Mouse (Mus musculus) Patski (cell line): ENCODE measurements at regions not wholly inside any gene's neighbourhood (a gene's known extent, or its start where the extent isn't known, plus 50 kb on each side); places are given as distances from the start of the nearest gene placed in this dataset.

Source experiments
- ATAC-seq: fragments of 100-300 bp; one replicate; pipeline ENCODE4 v1.8.0; 2021
- CTCF ChIA-PET: fragments of 350-600 bp; sonication (Branson Sonifier 250); formaldehyde crosslinking; loops from one replicate; lab custom pipeline; 2022; ENCODE audit warnings: inconsistent platforms; lab: Charles Lee
- POLR2A ChIA-PET: fragments of 350-600 bp; sonication (Branson Sonifier 250); formaldehyde crosslinking; loops from one replicate; lab custom pipeline; 2022; ENCODE audit warnings: antibody characterized with exemption, inconsistent platforms; lab: Charles Lee
- DNase-seq: peaks from one replicate; pipeline ENCODE4 v3.0.0-alpha.2; 2011; ENCODE audit warnings: low read depth, low spot score
- H3K27me3 ChIP-seq: fragments of 371-371 bp; one replicate; pipeline ENCODE4 v1.5.1; 2021
- CTCF ChIP-seq: fragments of 100-300 bp; IDR thresholded peaks from one replicate; pipeline ENCODE4 v1.5.1; 2021
- in situ Hi-C: fragments of 300-500 bp; cut with MboI; formaldehyde crosslinking; loops from 3 replicates; pipeline ENCODE4 v1.11.1; 2018; ENCODE audit warnings: low pct_unique_long_range_greater_than_20kb, mixed read lengths

- no peak for TF ChIP-seq CTCF
- ATAC-seq (no peak), DNase-seq (no peak)
- H3K27me3 ChIP-seq, result no peaks in the 10 kb centered on the region
- CTCF ChIA-PET, result interaction anchor here (1.6 kb wide), 1 partner anchor 13 kb away, joined by 3 read pairs; no protein-coding TSS in a partner anchor
- in situ Hi-C loops, result no loop called here
- POLR2A ChIA-PET, result no interaction called here
Observed at GRCm38 (mm10) chr16:86159021-86159815, 257.6 kb upstream of the Adamts5 start.

DNA sequence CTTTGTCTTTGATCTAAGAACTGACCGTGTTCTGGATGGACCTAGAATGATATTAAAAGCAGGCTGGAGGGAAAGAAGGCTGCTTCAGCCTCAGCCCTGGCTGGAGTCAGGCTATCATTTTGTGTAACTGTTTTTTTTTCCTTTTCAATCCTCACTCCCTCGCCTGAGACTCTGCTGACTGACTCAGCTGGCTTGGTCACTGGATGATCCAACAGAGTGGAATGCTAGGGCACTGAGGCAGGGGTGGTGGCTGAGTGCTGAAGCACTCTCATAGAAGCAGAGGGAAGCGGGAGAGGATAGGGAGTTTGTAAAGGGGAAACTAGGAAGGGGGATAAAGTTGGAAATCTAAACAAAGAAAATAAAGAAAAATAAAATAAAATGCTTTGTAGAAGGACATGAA lies 236.5 kb upstream of the Adamts5 start:
- in situ Hi-C loops, result no loop called here
- POLR2A ChIA-PET, result no interaction called here
- ATAC-seq, result no peak
- TF ChIP-seq CTCF, result no peak
- no peaks in the 10 kb centered on the region for H3K27me3 ChIP-seq
- CTCF ChIA-PET, result interaction anchor here (1.3 kb wide), 1 partner anchor 10 kb away, joined by 3 read pairs; no protein-coding TSS in a partner anchor
- DNase-seq, result no peak

DNA sequence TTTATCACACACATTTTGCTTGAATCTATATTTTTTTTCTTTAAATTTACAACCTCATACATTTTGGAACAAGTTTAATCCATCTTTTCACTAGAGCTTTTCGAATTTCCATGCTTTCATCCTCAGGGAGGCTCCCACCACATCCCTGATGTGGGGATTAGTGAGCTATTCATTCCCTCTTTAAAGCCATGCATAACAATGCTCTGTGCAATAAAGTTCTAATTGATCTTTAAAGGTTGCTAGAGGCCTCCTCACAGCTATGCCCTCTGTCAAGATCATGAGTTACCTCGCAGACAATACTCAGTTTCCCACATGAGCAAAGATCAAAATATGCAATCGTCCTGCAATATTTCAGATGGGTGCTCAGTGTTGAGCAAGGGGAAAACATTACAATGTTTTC lies 234.5 kb upstream of the Adamts5 start:
- DNase-seq (no peak), ATAC-seq (no peak)
- in situ Hi-C loops, result no loop called here
- CTCF ChIA-PET, result interaction anchor here (1.2 kb wide), 1 partner anchor 76 kb away, joined by 3 read pairs; no protein-coding TSS in a partner anchor
- no peak for TF ChIP-seq CTCF
- POLR2A ChIA-PET, result no interaction called here
- H3K27me3 ChIP-seq, result no peaks in the 10 kb centered on the region

GRCm38 (mm10) chr16:86127391-86127790 lies 225.8 kb upstream of the Adamts5 start:
- no peak for TF ChIP-seq CTCF
- POLR2A ChIA-PET, result no interaction called here
- CTCF ChIA-PET, result interaction anchor here (1.4 kb wide), 2 partner anchors 10 kb away, joined by 4 read pairs; no protein-coding TSS in a partner anchor
- ATAC-seq, result no peak
- in situ Hi-C loops, result no loop called here
- H3K27me3 ChIP-seq, result no peaks in the 10 kb centered on the region
- DNase-seq, result no peak

DNA sequence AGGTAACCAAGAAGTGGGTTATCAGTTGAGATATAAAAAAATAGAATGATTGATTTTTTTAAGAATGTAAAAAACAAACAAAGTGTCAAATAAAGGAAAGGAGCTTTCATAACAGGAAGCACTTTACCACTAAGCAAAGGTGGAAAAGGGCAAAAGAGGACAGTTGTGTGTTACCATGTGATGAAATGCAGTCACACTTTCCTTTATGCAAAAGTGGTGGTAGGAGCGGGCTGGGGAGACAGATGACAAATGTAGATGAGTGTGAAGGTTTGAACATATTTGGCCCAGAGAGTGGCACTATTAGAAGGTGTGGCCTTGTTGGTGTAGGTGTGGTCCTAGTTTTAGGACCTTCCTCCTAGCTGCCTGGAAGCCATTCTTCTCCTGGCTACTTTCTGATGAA lies 222.6 kb upstream of the Adamts5 start:
- TF ChIP-seq CTCF, result no peak
- no peak for ATAC-seq

GRCm38 (mm10) chr16:86122936-86123335 lies 221.3 kb upstream of the Adamts5 start:
- ATAC-seq (no peak), DNase-seq (no peak)
- ChIA-PET CTCF (no interaction called here), POLR2A (no interaction called here)
- in situ Hi-C loops, result no loop called here
- no peaks in the 10 kb centered on the region for H3K27me3 ChIP-seq
- no peak for TF ChIP-seq CTCF

More for the DNA sequence above, 222.6 kb upstream of the Adamts5 start:
- ChIA-PET CTCF (interaction anchor here (1.0 kb wide), 1 partner anchor 18 kb away, joined by 3 read pairs; no protein-coding TSS in a partner anchor), POLR2A (no interaction called here)
- in situ Hi-C loops, result no loop called here
- DNase-seq, result no peak
- no peaks in the 10 kb centered on the region for H3K27me3 ChIP-seq

GRCm38 (mm10) chr16:86117959-86118358 lies 216.3 kb upstream of the Adamts5 start:
- no peak for ATAC-seq

GRCm38 (mm10) chr16:86115587-86116376 lies 214.2 kb upstream of the Adamts5 start:
- no peak for TF ChIP-seq CTCF
- ChIA-PET CTCF (interaction anchor here (1.2 kb wide), 1 partner anchor 9 kb away, joined by 3 read pairs; no protein-coding TSS in a partner anchor), POLR2A (interaction anchor here (0.7 kb wide), 1 partner anchor 1835 kb away, joined by 5 read pairs; no protein-coding TSS in a partner anchor)
- in situ Hi-C loops, result no loop called here
- H3K27me3 ChIP-seq, result no peaks in the 10 kb centered on the region
- no peak for DNase-seq
- ATAC-seq, result no peak

More at GRCm38 (mm10) chr16:86117959-86118358, 216.3 kb upstream of the Adamts5 start:
- POLR2A ChIA-PET, result no interaction called here
- no peaks in the 10 kb centered on the region for H3K27me3 ChIP-seq
- CTCF ChIA-PET, result interaction anchor here (2.0 kb wide), 1 partner anchor 9 kb away, joined by 4 read pairs; no protein-coding TSS in a partner anchor
- in situ Hi-C loops, result no loop called here
- no peak for TF ChIP-seq CTCF
- DNase-seq, result no peak

DNA sequence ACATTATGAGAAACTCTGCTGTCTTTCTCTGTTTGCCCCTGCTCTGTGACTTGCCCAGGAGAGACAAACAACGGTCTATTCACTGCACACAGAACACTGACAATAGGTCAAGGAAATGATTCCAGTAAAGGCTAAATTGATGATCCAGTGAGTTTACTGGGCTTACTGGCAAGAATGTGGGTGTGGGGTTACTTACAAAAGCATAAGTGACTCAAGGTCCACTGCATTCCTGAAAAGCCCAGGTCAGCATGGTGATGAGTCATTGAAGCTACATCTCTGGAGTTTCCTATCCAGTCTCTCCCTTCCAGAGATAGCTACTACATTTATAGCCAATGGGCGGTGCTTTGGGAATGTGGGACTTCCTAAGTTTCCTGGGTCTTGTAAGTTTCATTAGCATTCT lies 192.8 kb upstream of the Adamts5 start:
- TF ChIP-seq CTCF, result no peak
- in situ Hi-C loops, result no loop called here
- ChIA-PET CTCF (interaction anchor here (2.1 kb wide), 1 partner anchor 9 kb away, joined by 6 read pairs; no protein-coding TSS in a partner anchor), POLR2A (interaction anchor here (1.1 kb wide), 1 partner anchor 194 kb away, joined by 3 read pairs; no protein-coding TSS in a partner anchor)
- peak; percentile 20 for DNase-seq
- no peaks in the 10 kb centered on the region for H3K27me3 ChIP-seq
- ATAC-seq, result peak; percentile 60

- ATAC-seq (no peak), DNase-seq (no peak)
- ChIA-PET POLR2A (no interaction called here), CTCF (no interaction called here)
- H3K27me3 ChIP-seq, result no peaks in the 10 kb centered on the region
- in situ Hi-C loops, result no loop called here
- TF ChIP-seq CTCF, result no peak
Observed at GRCm38 (mm10) chr16:86090175-86090574, 188.5 kb upstream of the Adamts5 start.
